In the genomic region with DNA sequence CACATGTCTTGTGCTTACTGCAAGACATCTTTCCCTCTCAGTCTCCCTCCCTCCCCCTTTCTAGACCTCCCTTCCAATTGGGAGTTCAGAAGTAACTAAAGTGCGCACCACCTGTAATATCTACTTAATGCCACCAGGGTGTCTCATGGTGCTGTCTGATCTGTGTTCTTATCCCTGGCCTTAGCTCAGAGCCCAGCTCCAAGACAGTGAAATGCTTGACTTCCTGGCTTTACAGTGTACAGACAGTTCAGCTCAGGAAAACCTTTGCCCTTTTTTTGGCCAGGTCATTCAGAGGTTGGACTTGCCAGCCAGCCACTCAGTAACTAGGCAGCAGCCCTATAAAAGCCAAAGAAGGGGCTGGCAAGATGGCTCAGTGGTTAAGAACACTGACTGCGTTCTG, we compare ENCODE assay signal across 8 mouse cellular contexts. TPM values are rescaled to one million over a fixed set of nuclear protein-coding genes. Genes with fewer than 3 reads are reported as not detected.
DNase-seq lines count a peak whose midpoint lies in the region; ATAC-seq and TF ChIP-seq lines count a peak whose summit lies in the region.

No protein-coding gene starts in this region.

- ATAC-seq in cerebellum, adult (ENCODE audit: insufficient number of reproducible peaks, low FRiP score, low TSS enrichment) = 0 out of 2 replicates have a peak, but pooled peaks have one; percentile 36
- peak; percentile 75 for ATAC-seq in heart, embryonic 15.5 days (replicated peaks; ENCODE audit: insufficient number of reproducible peaks, insufficient read depth, low FRiP score, low read depth)
- peak; percentile 85; the same call in 1 of the 2 replicates for ATAC-seq in kidney, embryonic 16.5 days (ENCODE audit: low FRiP score, low TSS enrichment)
- peak; percentile 91; the same call in 1 of the 2 replicates for ATAC-seq in stomach, embryonic 16.5 days (ENCODE audit: insufficient read depth, low FRiP score)

- H3K9ac ChIP-seq in ES-E14 (ENCODE audit: insufficient read depth, low read depth, low read length, poor library complexity, severe bottlenecking) = no peak overlapping the region
- no peak overlapping the region for H3K9ac ChIP-seq in heart, embryonic 15.5 days
- no peak overlapping the region for H3K9ac ChIP-seq in kidney, embryonic 16.5 days (replicated peaks; ENCODE audit: low read length)
- no peak overlapping the region for H3K9ac ChIP-seq in stomach, embryonic 16.5 days (ENCODE audit: low read length)

- 48% methylated on average over 2 of the region's 2 CpGs for WGBS in heart, embryonic 15.5 days
- WGBS in kidney, embryonic 16.5 days = 55% methylated on average over 2 of the region's 2 CpGs
- 47% methylated on average over 2 of the region's 2 CpGs for WGBS in stomach, embryonic 16.5 days

- H3K27me3 ChIP-seq in heart, embryonic 15.5 days = no peaks in the 10 kb centered on the region
- no peaks in the 10 kb centered on the region for H3K27me3 ChIP-seq in kidney, embryonic 16.5 days (ENCODE audit: insufficient read depth, low read length)
- no peaks in the 10 kb centered on the region for H3K27me3 ChIP-seq in stomach, embryonic 16.5 days (ENCODE audit: control insufficient read depth, insufficient read depth, low read length)

- no peak overlapping the region for H3K4me3 ChIP-seq in ES-E14 (ENCODE audit: insufficient read depth in 1 of 2, low read depth in 1 of 2, low read length in 2 of 2, poor library complexity in 1 of 2, severe bottlenecking in 1 of 2)
- no peak overlapping the region for H3K4me3 ChIP-seq in heart, embryonic 15.5 days
- no peak overlapping the region for H3K4me3 ChIP-seq in kidney, embryonic 16.5 days (ENCODE audit: low read length)
- H3K4me3 ChIP-seq in stomach, embryonic 16.5 days (replicated peaks; ENCODE audit: low read length) = no peak overlapping the region

- no peaks in the 10 kb centered on the region for H3K36me3 ChIP-seq in ES-E14 (ENCODE audit: control insufficient read depth, insufficient read depth, low read length, poor library complexity, severe bottlenecking)
- no peaks in the 10 kb centered on the region for H3K36me3 ChIP-seq in heart, embryonic 15.5 days
- H3K36me3 ChIP-seq in kidney, embryonic 16.5 days (ENCODE audit: insufficient read depth, low read length) = no peaks in the 10 kb centered on the region
- no peaks in the 10 kb centered on the region for H3K36me3 ChIP-seq in stomach, embryonic 16.5 days (ENCODE audit: control insufficient read depth, insufficient read depth, low read length)

- H3K4me1 ChIP-seq in ES-E14 (ENCODE audit: control insufficient read depth in 2 of 2, insufficient read depth in 2 of 2, low read length in 2 of 2, poor library complexity in 1 of 2) = no peaks in the 10 kb centered on the region
- peaks cover 3% of the 10 kb centered on the region; the same call in 1 of the 2 replicates for H3K4me1 ChIP-seq in heart, embryonic 15.5 days (replicated peaks)
- H3K4me1 ChIP-seq in kidney, embryonic 16.5 days (ENCODE audit: insufficient read depth, low read length) = no peaks in the 10 kb centered on the region
- no peaks in the 10 kb centered on the region for H3K4me1 ChIP-seq in stomach, embryonic 16.5 days (ENCODE audit: control insufficient read depth, insufficient read depth, low read length)

- no peak overlapping the region for H3K4me2 ChIP-seq in heart, embryonic 15.5 days
- no peak overlapping the region for H3K4me2 ChIP-seq in kidney, embryonic 16.5 days (replicated peaks; ENCODE audit: low read depth, low read length)
- no peak overlapping the region for H3K4me2 ChIP-seq in stomach, embryonic 16.5 days (ENCODE audit: low read depth, low read length)

- no peak overlapping the region for H3K27ac ChIP-seq in ES-E14 (ENCODE audit: insufficient read depth, low read depth, low read length, poor library complexity, severe bottlenecking)
- H3K27ac ChIP-seq in heart, embryonic 15.5 days = no peak overlapping the region
- H3K27ac ChIP-seq in kidney, embryonic 16.5 days (ENCODE audit: low read length) = no peak overlapping the region
- no peak overlapping the region for H3K27ac ChIP-seq in stomach, embryonic 16.5 days (ENCODE audit: low read length)

- no peak for DNase-seq in cerebellum, adult 11 months
- no peak for DNase-seq in ES-E14 (ENCODE audit: low read depth, low spot score)
- peak; percentile 87 for DNase-seq in embryo, embryonic 10 days (ENCODE audit: low spot score)
- peak; percentile 80 for DNase-seq in lung, postnatal 36 days

- in situ Hi-C loops in ES-E14 (cut with MboI; ENCODE audit: low sequenced_read_pairs in 2 of 2, unreplicated experiment in 2 of 2) = loop anchor here (5.0 kb wide), 4 partner anchors 92 to 768 kb away; no protein-coding TSS in a partner anchor

- no peaks in the 10 kb centered on the region for H3K9me3 ChIP-seq in ES-E14 (ENCODE audit: control insufficient read depth, insufficient read depth, low read depth, low read length)
- no peaks in the 10 kb centered on the region for H3K9me3 ChIP-seq in heart, embryonic 15.5 days (replicated peaks)
- H3K9me3 ChIP-seq in kidney, embryonic 16.5 days (ENCODE audit: low read length) = no peaks in the 10 kb centered on the region
- H3K9me3 ChIP-seq in stomach, embryonic 16.5 days (replicated peaks; ENCODE audit: control insufficient read depth, low read length) = no peaks in the 10 kb centered on the region

TF ChIP-seq in ES-E14, 5 proteins besides CTCF, POLR2A, EP300 and RAD21:
- TF ChIP-seq ZC3H11A (IDR thresholded peaks at IDR 0.05; ENCODE audit: borderline replicate concordance, low read depth, low read length) (peak; percentile 68), MAFK (IDR thresholded peaks at IDR 0.05; ENCODE audit: insufficient read depth, low read depth, low read length) (no peak)

RNA-seq across cellular contexts. Expression of gene Vezf1, which starts 8.9 kb away (rescaled TPM):
- total RNA-seq in ES-E14 (2012; rRNA removed) = 12.6 and 13.2 TPM in 2 replicates
- polyA plus RNA-seq in heart, embryonic 15.5 days (2015; fragmentation: Nextera tagmentation; extraction: Ambion mirVana) = 22.2 and 24.9 TPM in 2 replicates
- polyA plus RNA-seq in kidney, embryonic 16.5 days (2015; fragmentation: Nextera tagmentation; extraction: Ambion mirVana) = 40.2 and 44.3 TPM in 2 replicates
- polyA plus RNA-seq in stomach, embryonic 16.5 days (2015; fragmentation: Nextera tagmentation; extraction: Ambion mirVana) = 28.5 and 30.5 TPM in 2 replicates

RNA-seq across cellular contexts. Expression of gene Srsf1, which starts 12.0 kb away (rescaled TPM):
- 369 and 432 TPM in 2 replicates for total RNA-seq in ES-E14 (2012; rRNA removed)
- 149 and 172 TPM in 2 replicates for polyA plus RNA-seq in heart, embryonic 15.5 days (2015; fragmentation: Nextera tagmentation; extraction: Ambion mirVana)
- 283 and 306 TPM in 2 replicates for polyA plus RNA-seq in kidney, embryonic 16.5 days (2015; fragmentation: Nextera tagmentation; extraction: Ambion mirVana)
- 188 and 201 TPM in 2 replicates for polyA plus RNA-seq in stomach, embryonic 16.5 days (2015; fragmentation: Nextera tagmentation; extraction: Ambion mirVana)

RNA-seq across cellular contexts. Expression of gene Cuedc1, which starts 38.7 kb away (rescaled TPM):
- total RNA-seq in ES-E14 (2012; rRNA removed) = 8.0 and 8.7 TPM in 2 replicates
- 18.4 and 20.3 TPM in 2 replicates for polyA plus RNA-seq in heart, embryonic 15.5 days (2015; fragmentation: Nextera tagmentation; extraction: Ambion mirVana)
- 14.6 and 14.7 TPM in 2 replicates for polyA plus RNA-seq in kidney, embryonic 16.5 days (2015; fragmentation: Nextera tagmentation; extraction: Ambion mirVana)
- polyA plus RNA-seq in stomach, embryonic 16.5 days (2015; fragmentation: Nextera tagmentation; extraction: Ambion mirVana) = 11.3 and 11.5 TPM in 2 replicates

Comparison
In these comparisons a context has a peak if more than half of its experiments do, and no peak if none do; other contexts are left out.
1. ATAC-seq: peak in every context shown above with its lines; median percentile 91 in stomach, embryonic 16.5 days; 85 in kidney, embryonic 16.5 days; 75 in heart, embryonic 15.5 days; 36 in cerebellum, adult.
2. DNase-seq: peak in embryo, embryonic 10 days (single experiment) and lung, postnatal 36 days (single experiment); none in cerebellum, adult 11 months (single experiment) and ES-E14 (single experiment).